Mouse (Mus musculus): Measurements from ENCODE around the gene Pkmyt1. TPM values are rescaled to one million over a fixed set of nuclear protein-coding genes. Genes with fewer than 3 reads are reported as not detected.
A peak's percentile ranks its signal among the peaks of the same experiment; 100 is the strongest.

Gene Pkmyt1
- polyA plus RNA-seq, 1 experiment from 2014 or later: 45.6 TPM

DNA sequence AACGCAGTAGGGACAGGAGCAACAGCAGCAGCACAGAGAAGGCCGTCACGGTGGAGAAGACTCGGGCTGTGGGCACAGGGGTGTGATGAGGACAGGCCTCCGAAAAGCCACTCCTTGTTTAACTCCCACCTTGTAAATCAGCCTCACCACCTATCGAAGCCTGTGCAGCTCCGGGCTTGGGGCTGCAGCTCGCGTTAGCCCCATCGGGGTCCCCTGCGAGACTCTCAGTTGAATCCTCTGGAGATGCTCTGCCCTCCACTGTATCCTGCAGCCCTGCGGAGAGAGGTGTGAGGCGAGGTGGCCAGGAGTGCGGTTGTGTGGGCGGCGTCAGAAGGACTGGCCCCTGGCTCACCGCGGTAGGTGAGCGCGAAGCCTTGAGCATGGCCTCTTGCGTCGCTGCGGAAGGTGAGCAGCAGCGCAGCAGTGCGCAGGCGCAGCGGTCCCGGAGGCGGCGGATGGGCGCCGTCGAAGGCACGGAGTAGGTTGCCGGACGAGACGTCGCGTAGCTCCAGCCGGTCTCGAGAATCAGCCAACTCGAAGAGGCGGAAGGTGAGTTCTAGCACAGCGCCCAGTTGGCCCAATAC is 16.2 kb downstream of the Pkmyt1 start:
- H3K9ac ChIP-seq: no peak overlapping the region
- peaks cover 93% of the 10 kb centered on the region for H3K27me3 ChIP-seq
- H3K4me2 ChIP-seq: peak overlapping the region; percentile 47
- H3K4me1 ChIP-seq: peaks cover 70% of the 10 kb centered on the region
- ATAC-seq (ENCODE audit: insufficient number of reproducible peaks, low FRiP score, low TSS enrichment, low read depth): no peak
- WGBS: 6% methylated on average over 44 of the region's 44 CpGs
- peak overlapping the region; percentile 35 for H3K4me3 ChIP-seq
- peaks cover 4% of the 10 kb centered on the region; the same call in 1 of the 2 replicates for H3K36me3 ChIP-seq
- H3K9me3 ChIP-seq: no peaks in the 10 kb centered on the region
- no peak overlapping the region for H3K27ac ChIP-seq

DNA sequence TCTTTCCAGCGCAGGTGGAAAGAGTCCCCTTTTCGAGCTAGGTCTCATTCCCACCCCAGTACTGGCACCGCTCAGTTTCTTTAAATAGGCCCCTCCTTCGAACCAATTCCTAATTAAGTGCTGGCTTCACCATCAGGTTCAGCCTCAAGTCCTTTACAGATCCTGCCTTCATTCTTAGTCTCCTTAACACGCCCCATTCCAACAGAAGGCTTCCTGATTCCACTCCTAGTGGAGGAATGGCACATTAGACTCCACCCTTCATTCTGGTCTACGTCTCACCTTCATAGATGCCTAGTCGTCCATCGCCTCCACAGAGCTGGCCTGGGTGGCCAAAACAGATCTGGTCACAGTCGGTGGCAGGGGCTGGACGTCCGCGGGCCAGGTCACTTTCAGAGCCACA is 16.8 kb downstream of the Pkmyt1 start:
- H3K4me1 ChIP-seq: peaks cover 70% of the 10 kb centered on the region
- peak overlapping the region; percentile 47 for H3K4me2 ChIP-seq
- WGBS: 63% methylated on average over 12 of the region's 12 CpGs
- no peak for ATAC-seq (ENCODE audit: insufficient number of reproducible peaks, low FRiP score, low TSS enrichment, low read depth)
- H3K36me3 ChIP-seq: no peaks in the 10 kb centered on the region
- peaks cover 92% of the 10 kb centered on the region for H3K27me3 ChIP-seq
- H3K9me3 ChIP-seq: no peaks in the 10 kb centered on the region
- H3K9ac ChIP-seq: no peak overlapping the region
- no peak overlapping the region for H3K27ac ChIP-seq
- H3K4me3 ChIP-seq: peak overlapping the region; percentile 35

- H3K4me2 ChIP-seq: peak overlapping the region; percentile 32; the same call in 1 of the 2 replicates
- peaks cover 64% of the 10 kb centered on the region for H3K4me1 ChIP-seq
- no peaks in the 10 kb centered on the region for H3K9me3 ChIP-seq
- peak overlapping the region; percentile 35 for H3K4me3 ChIP-seq
- no peaks in the 10 kb centered on the region for H3K36me3 ChIP-seq
- peaks cover 86% of the 10 kb centered on the region for H3K27me3 ChIP-seq
- no peak overlapping the region for H3K27ac ChIP-seq
- no peak for ATAC-seq (ENCODE audit: insufficient number of reproducible peaks, low FRiP score, low TSS enrichment, low read depth)
- 22% methylated on average over 8 of the region's 8 CpGs for WGBS
- no peak overlapping the region for H3K9ac ChIP-seq
Observed at GRCm38 (mm10) chr17:23744076-23744475, 17.9 kb downstream of the Pkmyt1 start.

GRCm38 (mm10) chr17:23744651-23745050 is 18.5 kb downstream of the Pkmyt1 start:
- H3K27ac ChIP-seq: no peak overlapping the region
- H3K4me1 ChIP-seq: peaks cover 58% of the 10 kb centered on the region
- peak overlapping the region; percentile 24; the same call in 1 of the 2 replicates for H3K9ac ChIP-seq
- H3K4me3 ChIP-seq: peak overlapping the region; percentile 35
- H3K4me2 ChIP-seq: peak overlapping the region; percentile 52
- H3K9me3 ChIP-seq: no peaks in the 10 kb centered on the region
- WGBS: 4% methylated on average over 14 of the region's 14 CpGs
- peaks cover 80% of the 10 kb centered on the region for H3K27me3 ChIP-seq
- no peaks in the 10 kb centered on the region for H3K36me3 ChIP-seq
- no peak for ATAC-seq (ENCODE audit: insufficient number of reproducible peaks, low FRiP score, low TSS enrichment, low read depth)

- peaks cover 51% of the 10 kb centered on the region for H3K4me1 ChIP-seq
Observed at GRCm38 (mm10) chr17:23745301-23746251, 19.4 kb downstream of the Pkmyt1 start, which contains the start of gene Kremen2. TSS of gene Kremen2 (minus strand) at chr17:23745833.

GRCm38 (mm10) chr17:23746311-23746710 is 20.2 kb downstream of the Pkmyt1 start:
- H3K9me3 ChIP-seq: no peaks in the 10 kb centered on the region
- no peak overlapping the region; the same call in 1 of the 2 replicates for H3K4me3 ChIP-seq
- no peak overlapping the region for H3K9ac ChIP-seq
- H3K27ac ChIP-seq: peak overlapping the region; percentile 40; the same call in 1 of the 2 replicates
- ATAC-seq (ENCODE audit: insufficient number of reproducible peaks, low FRiP score, low TSS enrichment, low read depth): no peak
- peaks cover 66% of the 10 kb centered on the region for H3K27me3 ChIP-seq
- peak overlapping the region; percentile 52 for H3K4me2 ChIP-seq
- H3K36me3 ChIP-seq: peaks cover 2% of the 10 kb centered on the region
- WGBS: 5% methylated on average over 12 of the region's 12 CpGs
- peaks cover 46% of the 10 kb centered on the region for H3K4me1 ChIP-seq

More at GRCm38 (mm10) chr17:23745301-23746251, 19.4 kb downstream of the Pkmyt1 start, which contains the start of gene Kremen2:
- Histone ChIP-seq H3K4me2 (peak within 1 kb of the TSS; percentile 52), H3K9ac (peak within 1 kb of the TSS; percentile 24; the same call in 1 of the 2 replicates), H3K9me3 (no peaks in the 10 kb centered on the region), H3K36me3 (no peaks in the 10 kb centered on the region), H3K4me3 (peak within 1 kb of the TSS; percentile 35), H3K27ac (peak within 1 kb of the TSS; percentile 65; the same call in 1 of the 2 replicates), H3K27me3 (peaks cover 73% of the 10 kb centered on the region)
- WGBS: under 1% methylated on average over 42 of the region's 45 CpGs
- ATAC-seq (ENCODE audit: insufficient number of reproducible peaks, low FRiP score, low TSS enrichment, low read depth): 0 out of 2 replicates have a peak, but pooled peaks have one; percentile 16

GRCm38 (mm10) chr17:23746767-23747166 is 20.6 kb downstream of the Pkmyt1 start:
- Histone ChIP-seq H3K4me2 (no peak overlapping the region), H3K9ac (no peak overlapping the region), H3K27ac (0 out of 2 replicates have a peak overlapping the region, but pooled peaks have one; percentile 40)

GRCm38 (mm10) chr17:23747471-23747870 is 21.3 kb downstream of the Pkmyt1 start:
- H3K4me2 ChIP-seq: no peak overlapping the region
- no peaks in the 10 kb centered on the region for H3K9me3 ChIP-seq
- WGBS: 83% methylated on average over 3 of the region's 3 CpGs
- peaks cover 55% of the 10 kb centered on the region for H3K27me3 ChIP-seq
- peaks cover 13% of the 10 kb centered on the region for H3K36me3 ChIP-seq
- no peak overlapping the region for H3K4me3 ChIP-seq
- H3K27ac ChIP-seq: no peak overlapping the region
- H3K4me1 ChIP-seq: peaks cover 36% of the 10 kb centered on the region
- H3K9ac ChIP-seq: no peak overlapping the region
- no peak for ATAC-seq (ENCODE audit: insufficient number of reproducible peaks, low FRiP score, low TSS enrichment, low read depth)

More at GRCm38 (mm10) chr17:23746767-23747166, 20.6 kb downstream of the Pkmyt1 start:
- Histone ChIP-seq H3K4me3 (no peak overlapping the region), H3K36me3 (peaks cover 6% of the 10 kb centered on the region), H3K9me3 (no peaks in the 10 kb centered on the region), H3K27me3 (peaks cover 62% of the 10 kb centered on the region), H3K4me1 (peaks cover 43% of the 10 kb centered on the region)
- ATAC-seq (ENCODE audit: insufficient number of reproducible peaks, low FRiP score, low TSS enrichment, low read depth): no peak
- WGBS: 69% methylated on average over 3 of the region's 3 CpGs

- no peak for ATAC-seq (ENCODE audit: insufficient number of reproducible peaks, low FRiP score, low TSS enrichment, low read depth)
- H3K9me3 ChIP-seq: no peaks in the 10 kb centered on the region
- no peak overlapping the region for H3K4me3 ChIP-seq
- peaks cover 31% of the 10 kb centered on the region for H3K4me1 ChIP-seq
- WGBS: 19% methylated on average over 6 of the region's 6 CpGs
- H3K27ac ChIP-seq: no peak overlapping the region
- H3K4me2 ChIP-seq: no peak overlapping the region
- no peak overlapping the region for H3K9ac ChIP-seq
- H3K27me3 ChIP-seq: peaks cover 49% of the 10 kb centered on the region
- peaks cover 19% of the 10 kb centered on the region for H3K36me3 ChIP-seq
Observed at GRCm38 (mm10) chr17:23748026-23748425, 21.9 kb downstream of the Pkmyt1 start.

DNA sequence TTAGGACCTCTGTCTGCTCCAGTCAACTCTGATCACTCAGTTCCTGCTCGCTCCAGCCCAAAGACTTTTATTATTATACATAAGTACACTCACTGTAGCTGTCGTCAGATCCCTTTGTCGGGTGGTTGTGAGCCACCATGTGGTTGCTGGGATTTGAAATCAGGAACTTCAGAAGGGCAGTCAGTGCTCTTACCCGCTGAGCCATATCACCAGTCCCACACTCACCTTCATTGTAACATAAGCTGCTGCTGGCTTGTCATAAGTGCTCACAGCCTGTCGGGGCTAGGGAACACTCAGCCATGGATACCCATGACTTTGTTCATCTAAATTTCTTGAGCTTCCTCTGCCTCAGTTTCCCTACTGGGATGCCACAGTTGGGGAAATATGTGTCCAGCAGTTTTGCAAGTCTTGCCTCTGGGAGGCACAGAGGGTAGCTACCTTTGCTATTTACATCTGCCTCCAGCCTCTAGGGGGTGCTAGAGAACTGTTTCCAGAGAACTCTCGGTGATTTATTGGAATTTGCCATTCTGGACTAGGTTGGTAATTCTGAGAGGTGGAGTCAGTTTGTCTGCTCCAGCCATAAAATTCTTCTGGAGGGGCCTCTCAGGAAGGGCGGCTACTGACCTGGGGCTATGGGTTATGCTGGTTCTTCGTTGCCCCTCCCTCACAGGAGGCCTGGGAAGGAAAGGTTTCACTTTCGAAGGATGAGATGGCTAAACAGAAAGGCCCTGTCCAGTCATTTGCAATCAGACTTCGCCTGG is 22.7 kb downstream of the Pkmyt1 start:
- ATAC-seq (ENCODE audit: insufficient number of reproducible peaks, low FRiP score, low TSS enrichment, low read depth): no peak
- 25% methylated on average over 10 of the region's 10 CpGs for WGBS
- H3K4me2 ChIP-seq: peak overlapping the region; percentile 34
- H3K9me3 ChIP-seq: no peaks in the 10 kb centered on the region
- peaks cover 41% of the 10 kb centered on the region for H3K27me3 ChIP-seq
- H3K4me3 ChIP-seq: peak overlapping the region; percentile 23
- H3K4me1 ChIP-seq: peaks cover 27% of the 10 kb centered on the region
- H3K36me3 ChIP-seq: peaks cover 26% of the 10 kb centered on the region
- 0 out of 2 replicates have a peak overlapping the region, but pooled peaks have one; percentile 34 for H3K27ac ChIP-seq
- no peak overlapping the region for H3K9ac ChIP-seq

Data from limb, embryonic 15.5 days (tissue).